Mouse (Mus musculus) right cerebral cortex, postnatal 10 days (tissue): ENCODE results near the gene Ccsap.
A peak's percentile ranks its signal among the peaks of the same experiment; 100 is the strongest.

Source experiments
- DNase-seq, 2 experiments: peaks; one replicate each; pipeline ENCODE4 v3.0.0; 2021; ENCODE audit warnings: low spot score in 2 of 2

Gene Ccsap

DNA sequence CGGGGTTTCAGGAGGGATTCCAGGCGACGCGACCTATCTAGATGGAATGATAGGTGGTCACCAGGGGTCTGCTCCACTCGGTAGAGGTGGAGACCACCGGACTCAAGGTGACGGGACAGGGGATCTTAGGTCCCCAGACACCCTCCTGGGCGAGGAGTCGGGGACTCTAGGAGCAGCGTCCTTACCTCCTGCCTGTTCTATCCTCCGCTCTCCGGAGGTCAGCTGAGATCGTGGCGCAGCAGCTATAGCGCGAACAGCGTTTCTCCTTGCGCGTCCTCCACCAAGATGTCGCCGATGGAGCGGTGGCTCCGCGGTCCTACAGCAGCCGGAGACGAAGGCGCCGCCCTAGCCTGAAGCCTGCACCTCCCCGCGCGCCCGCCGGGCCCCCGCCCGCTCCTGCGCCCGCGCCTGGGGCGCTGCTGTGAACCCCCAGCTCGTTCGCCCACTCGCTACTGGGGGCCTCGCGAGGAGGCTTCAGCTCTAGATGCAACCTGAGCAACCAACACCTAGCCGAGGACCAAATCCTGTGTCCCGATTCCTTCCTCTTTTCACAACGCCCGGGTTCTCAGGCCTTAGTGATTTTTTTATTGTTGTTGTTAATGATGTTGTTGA is at the start of gene Ccsap:
TSS of gene Ccsap (minus strand) at position 562 of the 612 bp plus-strand sequence.
- peak; percentile 74 to 80 for DNase-seq

DNA sequence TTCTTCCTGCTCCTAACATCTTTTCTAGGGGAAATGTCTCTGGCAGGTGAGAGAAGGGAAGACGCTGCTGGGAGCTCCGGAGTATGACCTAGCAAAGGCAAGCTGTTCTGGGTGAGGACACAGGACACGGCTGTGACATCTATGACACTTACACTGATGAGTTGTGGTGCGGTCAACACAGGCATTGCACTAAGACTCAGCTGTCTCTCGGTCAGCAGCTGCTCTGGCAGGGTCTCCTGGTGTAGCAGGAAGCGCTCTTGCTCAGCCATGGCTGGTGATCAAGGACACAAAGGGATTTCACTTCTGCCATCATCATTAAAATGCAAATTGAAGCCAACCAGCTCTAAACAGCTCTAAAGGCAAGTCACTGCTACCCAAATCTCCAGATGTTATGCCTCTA is 47.6 kb upstream of the Ccsap start:
- no peak for DNase-seq

GRCm38 (mm10) chr8:123902653-123903052 is 42.6 kb upstream of the Ccsap start:
- DNase-seq = no peak

- DNase-seq = no peak
These were observed 39.4 kb upstream of the Ccsap start for GRCm38 (mm10) chr8:123899366-123899765.

DNA sequence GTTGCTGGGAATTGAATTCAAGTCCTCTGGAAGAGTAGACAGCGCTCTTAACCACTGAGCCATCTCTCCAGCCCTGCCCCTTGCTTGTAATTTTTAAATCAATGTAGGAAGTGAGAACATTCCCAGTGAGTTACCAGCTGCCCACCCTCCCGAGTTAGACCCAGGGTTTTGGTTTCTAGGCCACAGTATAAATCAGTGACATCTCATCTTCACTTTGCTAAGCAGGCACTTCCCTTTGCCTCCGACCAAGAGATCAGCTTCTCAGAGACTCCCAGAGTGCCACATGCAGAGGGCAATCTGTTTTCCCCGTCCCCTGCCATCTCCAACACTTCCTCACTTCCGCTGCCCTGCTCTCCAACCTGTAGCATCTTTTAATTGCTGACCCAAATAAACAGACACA is 38.6 kb upstream of the Ccsap start:
- DNase-seq = no peak

- no peak for DNase-seq
These were observed 36.8 kb upstream of the Ccsap start for GRCm38 (mm10) chr8:123896774-123897173.

- no peak for DNase-seq
These were observed 36.4 kb upstream of the Ccsap start for GRCm38 (mm10) chr8:123896366-123896761.

DNA sequence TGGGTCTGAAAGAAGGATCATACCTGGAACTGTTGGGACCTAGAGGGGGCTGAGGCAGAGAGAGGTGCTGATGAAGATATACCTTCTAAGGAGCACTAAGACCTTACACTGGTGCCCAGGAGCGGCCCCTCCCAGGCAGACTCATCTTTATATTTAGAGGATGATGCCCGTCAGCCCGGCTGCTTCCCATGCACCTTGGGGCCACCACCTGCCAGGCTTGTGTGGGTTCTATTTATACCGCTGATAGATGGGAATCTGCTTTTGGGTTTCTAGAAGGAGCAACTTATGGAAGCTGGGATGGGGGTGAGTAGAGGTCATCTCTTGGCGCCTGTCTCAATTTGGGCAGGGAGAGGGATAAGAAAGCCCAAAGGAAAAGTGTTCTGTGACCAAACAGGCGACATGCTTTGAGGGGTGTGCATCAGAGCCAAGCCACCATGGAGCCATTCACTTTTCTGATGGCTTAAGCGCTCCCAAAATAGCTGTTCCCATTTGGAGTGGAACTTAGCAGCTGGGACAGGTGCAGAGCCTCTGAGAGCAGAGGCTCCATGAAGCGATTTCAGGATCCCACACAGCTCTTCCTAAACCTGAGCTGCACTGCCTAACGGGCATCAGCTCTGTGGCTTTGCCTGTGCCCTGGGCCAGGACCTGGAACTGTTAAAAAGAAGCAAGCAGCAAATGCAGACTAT is 35.8 kb upstream of the Ccsap start:
- no peak for DNase-seq

DNA sequence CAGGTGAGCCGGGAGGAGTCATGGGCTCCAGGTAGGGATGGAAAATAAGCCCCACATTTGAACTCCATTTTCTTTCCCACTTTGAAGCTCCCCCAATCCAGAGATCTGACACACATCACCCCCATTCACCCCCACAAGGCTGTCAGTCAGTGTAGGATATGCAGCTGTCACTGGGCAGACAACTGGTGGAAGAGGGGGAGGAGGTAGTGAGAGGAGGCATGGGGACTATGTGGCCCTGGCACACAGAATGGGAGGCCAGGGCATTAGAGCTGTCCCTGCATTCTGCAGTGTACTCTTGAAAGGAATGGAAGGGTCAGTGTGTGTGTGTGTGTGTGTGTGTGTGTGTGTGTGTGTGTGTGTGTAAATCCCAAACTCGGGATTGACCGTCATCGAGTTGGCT is 35.2 kb upstream of the Ccsap start:
- no peak for DNase-seq

DNA sequence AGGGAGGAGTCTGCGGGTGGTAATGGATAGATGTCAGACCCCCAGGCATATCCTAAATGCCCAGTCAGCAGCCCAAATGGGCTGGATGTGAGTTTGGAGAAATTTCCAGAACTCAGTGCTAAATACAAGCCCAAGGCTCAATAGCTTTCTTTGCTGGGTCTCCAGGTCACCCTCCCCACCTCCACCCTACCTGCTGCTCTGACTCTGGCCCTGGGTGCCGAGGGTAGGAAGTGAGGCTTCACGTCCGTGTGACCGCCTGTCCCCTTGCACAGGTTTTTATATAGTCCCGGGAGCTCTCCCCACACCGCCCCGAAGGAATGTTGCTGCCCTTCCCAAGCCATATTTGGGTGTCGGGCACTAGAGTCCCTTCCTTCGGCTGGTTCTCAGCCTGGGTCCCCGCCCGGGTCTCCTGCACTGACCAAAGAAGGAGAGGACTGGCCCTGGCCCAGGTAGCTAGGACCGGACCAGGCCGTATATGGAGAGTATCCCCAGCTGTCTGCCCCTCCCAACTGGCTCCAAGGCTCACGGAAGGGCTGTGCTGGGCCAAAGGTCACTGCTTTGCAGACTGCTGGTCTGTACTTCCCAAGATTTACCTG is 34.6 kb upstream of the Ccsap start, which contains the start of gene Acta1:
TSS of gene Acta1 (minus strand) at position 250 of the 596 bp plus-strand sequence.
- DNase-seq = no peak

GRCm38 (mm10) chr8:123893413-123893812 is 33.4 kb upstream of the Ccsap start:
- no peak for DNase-seq

DNA sequence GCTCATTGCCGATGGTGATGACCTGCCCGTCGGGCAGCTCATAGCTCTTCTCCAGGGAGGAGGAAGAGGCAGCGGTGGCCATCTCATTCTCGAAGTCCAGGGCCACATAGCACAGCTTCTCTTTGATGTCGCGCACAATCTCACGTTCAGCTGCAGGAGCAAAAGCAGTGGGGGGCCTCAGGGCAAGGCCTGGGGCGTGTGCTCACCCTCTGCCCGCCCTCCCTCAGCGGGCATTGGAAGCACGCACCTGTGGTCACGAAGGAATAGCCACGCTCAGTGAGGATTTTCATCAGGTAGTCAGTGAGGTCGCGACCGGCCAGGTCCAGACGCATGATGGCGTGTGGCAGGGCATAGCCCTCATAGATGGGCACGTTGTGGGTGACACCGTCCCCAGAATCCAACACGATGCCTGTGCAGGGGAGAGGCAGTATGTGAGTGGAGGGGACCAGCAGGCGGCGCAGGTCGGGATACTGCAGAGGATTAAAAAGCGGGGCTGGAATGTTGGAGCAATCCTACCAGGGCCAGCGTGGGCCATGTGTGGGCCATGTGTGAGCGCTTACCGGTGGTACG is 32.7 kb upstream of the Ccsap start:
- DNase-seq = no peak

DNA sequence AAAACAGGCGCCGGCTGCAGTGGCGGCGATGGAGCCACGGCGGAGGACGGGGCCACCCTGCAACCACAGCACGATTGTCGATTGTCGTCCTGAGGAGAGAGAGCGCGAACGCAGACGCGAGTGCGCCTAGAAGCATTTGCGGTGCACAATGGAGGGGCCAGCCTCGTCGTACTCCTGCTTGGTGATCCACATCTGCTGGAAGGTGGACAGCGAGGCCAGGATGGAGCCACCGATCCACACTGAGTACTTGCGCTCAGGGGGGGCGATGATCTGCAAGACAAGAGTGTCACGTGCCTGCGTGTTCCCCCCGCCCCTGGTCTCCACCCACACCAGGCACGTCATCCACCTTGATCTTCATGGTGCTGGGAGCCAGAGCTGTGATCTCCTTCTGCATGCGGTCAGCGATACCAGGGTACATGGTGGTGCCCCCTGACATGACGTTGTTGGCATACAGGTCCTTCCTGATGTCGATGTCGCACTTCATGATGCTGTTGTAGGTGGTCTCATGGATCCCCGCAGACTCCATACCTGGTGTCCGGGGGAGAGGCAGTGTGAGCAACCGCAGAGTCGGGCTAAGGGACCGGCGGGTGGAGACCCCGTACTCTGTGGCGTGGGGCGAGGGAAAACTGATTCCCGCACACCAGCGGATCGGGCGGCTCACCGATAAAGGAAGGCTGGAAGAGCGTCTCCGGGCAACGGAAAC is 32.0 kb upstream of the Ccsap start:
- peak; percentile 88 to 93 for DNase-seq

DNA sequence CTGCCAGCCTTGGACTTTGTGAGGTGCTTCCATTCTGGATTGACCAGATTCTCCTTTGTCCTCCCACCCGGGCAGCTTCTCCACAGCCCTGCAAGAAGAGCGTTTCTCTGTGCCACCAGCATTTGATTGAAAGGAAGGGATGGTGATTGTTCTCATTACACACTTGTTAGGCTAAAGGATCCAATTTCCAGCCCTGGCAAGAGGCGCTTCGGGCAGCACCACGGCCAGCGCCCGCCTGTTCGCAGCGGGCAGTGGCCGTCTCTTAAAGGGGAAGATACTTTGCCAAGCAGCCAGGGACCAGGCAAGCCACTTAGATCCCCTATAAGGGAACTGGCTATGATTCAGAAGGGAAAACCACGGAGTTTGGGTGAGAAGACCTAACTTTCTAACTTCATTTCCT is 31.3 kb upstream of the Ccsap start:
- DNase-seq = no peak

DNA sequence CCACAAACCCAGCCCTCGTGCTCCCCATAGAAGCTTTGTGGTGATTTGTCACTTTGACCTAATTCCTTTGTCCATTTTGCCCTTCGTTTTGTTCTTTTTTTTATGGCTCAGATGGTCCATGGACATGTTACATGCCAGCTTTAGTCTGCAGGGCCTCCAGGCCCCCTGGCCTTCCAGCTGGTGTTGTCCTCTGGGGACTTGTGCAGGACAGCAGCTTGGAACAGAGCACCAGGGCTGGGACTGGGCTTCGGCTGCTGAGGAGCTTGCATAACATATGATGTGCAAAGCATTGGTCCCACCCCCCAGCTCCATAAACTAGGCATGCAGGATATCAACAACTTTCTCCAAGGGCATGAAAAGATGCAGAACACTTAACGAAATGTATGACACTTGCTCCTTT is 29.8 kb upstream of the Ccsap start:
- DNase-seq = no peak

- DNase-seq = no peak
These were observed 27.9 kb upstream of the Ccsap start for GRCm38 (mm10) chr8:123887956-123888355.

DNA sequence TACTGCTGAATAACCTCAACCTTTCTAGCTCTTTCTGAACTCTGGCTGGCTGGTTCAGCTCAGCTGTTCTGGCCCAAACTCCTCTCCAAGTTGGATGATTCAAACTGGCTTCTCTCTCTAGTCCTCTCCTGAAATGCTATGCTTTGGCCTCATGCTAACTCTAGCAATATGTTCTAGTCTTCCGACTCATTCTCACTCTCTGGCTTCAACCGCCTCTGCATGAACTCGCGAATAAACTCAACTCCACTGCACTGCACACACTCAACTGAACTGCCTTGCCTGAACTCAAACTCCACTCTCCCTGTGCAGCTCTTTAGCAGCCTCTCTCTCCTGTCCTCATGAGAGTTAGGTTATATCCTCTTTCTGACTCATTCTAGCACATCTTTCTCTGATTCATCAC is 27.2 kb upstream of the Ccsap start:
- no peak for DNase-seq

GRCm38 (mm10) chr8:123884721-123885565 is 24.9 kb upstream of the Ccsap start:
- DNase-seq = peak; percentile 87 to 94

DNA sequence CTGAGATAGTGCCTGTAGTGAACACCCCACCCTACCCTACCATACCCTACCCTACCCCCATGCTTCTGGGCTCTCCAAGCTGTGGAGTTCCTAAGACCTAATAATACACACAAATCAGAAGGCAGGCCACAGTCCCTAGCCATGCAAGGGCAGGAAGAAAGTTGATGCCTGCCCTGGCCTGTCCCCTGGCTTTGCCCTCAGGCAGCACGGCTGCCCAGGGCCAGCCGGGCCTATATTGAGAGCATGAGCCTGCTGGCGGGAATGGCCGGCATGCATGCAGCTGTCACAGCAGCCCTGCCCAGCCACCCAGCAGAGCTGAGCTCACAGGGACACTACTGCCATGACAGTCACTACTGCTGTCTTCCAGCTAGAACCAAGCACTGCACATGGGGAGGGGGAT is 23.1 kb upstream of the Ccsap start:
- no peak for DNase-seq

- DNase-seq = no peak
These were observed 22.4 kb upstream of the Ccsap start for GRCm38 (mm10) chr8:123882412-123882811.

DNA sequence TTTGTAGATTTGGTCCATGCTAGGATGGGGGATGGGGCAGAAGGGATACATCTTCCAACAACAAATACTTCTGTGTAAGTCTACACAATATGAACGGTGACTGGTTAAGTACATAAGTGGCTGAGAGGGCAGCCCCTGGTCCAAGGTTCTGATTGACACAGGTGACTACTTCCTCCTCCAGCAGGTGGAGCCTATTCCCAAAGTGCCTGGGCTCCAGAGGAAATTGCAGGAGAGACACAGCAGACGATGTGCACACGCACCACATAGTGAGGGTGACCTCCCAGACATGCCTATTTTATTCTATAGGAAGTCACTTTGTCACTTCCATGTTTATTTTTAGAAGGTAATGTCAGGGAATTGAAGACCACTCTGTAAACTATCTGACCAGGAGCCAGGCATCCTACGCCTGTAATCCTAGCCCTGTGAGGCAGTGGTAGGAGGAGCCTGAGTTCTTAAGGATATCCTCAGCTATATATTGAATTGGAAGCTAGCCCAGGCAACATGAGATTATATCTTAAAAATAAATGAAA is 20.9 kb upstream of the Ccsap start:
- no peak for DNase-seq
